Mouse (Mus musculus): ENCODE measurements at regions not wholly inside any gene's neighbourhood (a gene's known extent, or its start where the extent isn't known, plus 50 kb on each side); places are given as distances from the start of the nearest gene placed in this dataset.

- TF ChIP-seq POLR2A (IDR thresholded peaks at IDR 0.05; ENCODE audit: insufficient read length, low read depth), result no peak
- no peak for TF ChIP-seq USF1 (IDR thresholded peaks at IDR 0.05; ENCODE audit: low read depth)
- no peak for TF ChIP-seq E2F4 (IDR thresholded peaks at IDR 0.05; ENCODE audit: insufficient read depth)
- no peak for TF ChIP-seq MYOD1 (IDR thresholded peaks at IDR 0.05; ENCODE audit: control insufficient read depth in 1 of 3, insufficient read length in 2 of 3, low read depth in 2 of 3)
- TF ChIP-seq MAX (IDR thresholded peaks at IDR 0.05; ENCODE audit: low read depth), result no peak
These were observed 74.6 kb upstream of the Rgs4 start for GRCm38 (mm10) chr1:169822034-169822433.

Data from myocyte (in vitro differentiated cells).